Mouse (Mus musculus): ENCODE results near the gene Scgb1c1. TPM values are rescaled to one million over a fixed set of nuclear protein-coding genes. Genes with fewer than 3 reads are reported as not detected.
A peak's percentile ranks its signal among the peaks of the same experiment; 100 is the strongest.

The Scgb1c1 gene
- not detected for polyA plus RNA-seq (2017; shearing (Covaris generic))

DNA sequence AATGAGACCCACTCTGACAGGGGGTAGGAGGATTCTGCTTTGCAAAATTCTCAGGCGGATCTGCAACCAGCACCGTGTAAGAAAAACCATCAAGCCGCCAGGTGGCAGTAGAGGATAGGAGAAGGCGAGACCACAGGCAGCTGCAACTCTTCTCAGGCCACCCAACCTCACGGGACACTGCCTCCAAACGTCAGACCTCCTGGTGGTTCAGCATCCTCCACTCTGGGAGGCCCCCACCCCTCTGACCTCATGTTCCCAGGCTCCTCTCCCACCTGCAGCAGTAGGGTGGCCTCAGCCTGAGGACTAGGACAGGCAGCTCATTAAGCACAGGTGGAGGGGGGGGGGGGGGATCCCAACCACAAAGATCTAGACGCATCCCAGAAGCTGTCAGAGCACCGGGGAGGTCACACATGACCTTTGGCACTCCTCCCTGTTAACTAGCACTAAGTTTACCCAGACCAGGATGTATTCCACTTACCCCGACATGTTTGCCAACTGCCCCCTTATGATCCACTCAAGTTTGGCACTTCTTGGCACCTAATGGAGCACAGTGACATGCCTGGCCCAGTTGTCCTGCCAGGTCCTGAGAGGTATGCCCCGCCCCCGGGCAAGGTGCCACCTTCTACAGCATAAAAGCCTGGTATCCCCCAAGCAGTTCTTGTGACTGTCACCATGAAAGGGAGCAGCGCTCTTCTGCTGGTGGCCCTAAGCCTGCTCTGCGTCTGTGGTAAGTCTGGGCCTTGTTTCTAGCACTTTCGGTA, at the start of gene Scgb1c1:
Gene Scgb1c1, plus strand, starts transcription at position 643 of the 761 bp plus-strand sequence.
- peak; percentile 92 for ATAC-seq

DNA sequence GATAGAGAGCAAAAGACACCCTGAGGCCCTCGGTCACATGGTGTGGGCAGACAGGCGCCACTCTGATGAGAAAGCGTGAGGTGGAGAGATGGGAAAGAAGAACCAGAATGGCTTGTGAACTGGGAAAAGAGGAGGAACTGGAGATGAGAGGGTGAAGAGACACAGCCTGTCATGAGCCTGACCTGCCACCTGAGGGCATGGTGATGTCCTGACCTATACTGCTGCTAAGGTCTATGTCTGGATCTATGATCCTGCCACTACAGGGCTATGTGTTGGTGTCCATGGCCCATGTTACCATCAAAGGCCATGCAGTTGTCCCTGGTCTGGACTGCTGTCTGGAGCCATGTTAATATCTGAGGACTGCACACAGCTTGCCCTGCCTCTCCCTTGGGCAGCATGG, 47.7 kb upstream of the Scgb1c1 start:
- no peak for ATAC-seq

GRCm38 (mm10) chr7:140798212-140798611, 47.1 kb upstream of the Scgb1c1 start:
- no peak for ATAC-seq

DNA sequence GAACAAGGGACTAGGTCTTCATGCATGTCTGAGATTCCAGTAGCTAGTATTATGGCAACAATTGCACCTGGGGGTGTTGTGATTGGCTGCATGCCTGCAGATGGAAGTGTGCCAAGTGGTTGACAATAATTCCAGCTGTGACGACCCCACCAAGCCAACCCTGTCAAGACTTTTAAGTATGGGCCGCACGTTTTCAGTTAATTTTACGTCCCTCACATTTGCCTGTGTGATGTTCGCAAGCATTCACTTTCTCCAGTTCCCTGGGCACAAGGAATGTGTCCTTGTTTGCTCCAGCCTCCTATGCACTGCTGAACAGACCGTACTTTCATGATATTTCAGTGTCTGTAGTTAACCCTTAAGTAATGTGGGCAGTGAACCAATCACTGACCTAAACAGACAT, 42.7 kb upstream of the Scgb1c1 start:
- ATAC-seq = no peak

DNA sequence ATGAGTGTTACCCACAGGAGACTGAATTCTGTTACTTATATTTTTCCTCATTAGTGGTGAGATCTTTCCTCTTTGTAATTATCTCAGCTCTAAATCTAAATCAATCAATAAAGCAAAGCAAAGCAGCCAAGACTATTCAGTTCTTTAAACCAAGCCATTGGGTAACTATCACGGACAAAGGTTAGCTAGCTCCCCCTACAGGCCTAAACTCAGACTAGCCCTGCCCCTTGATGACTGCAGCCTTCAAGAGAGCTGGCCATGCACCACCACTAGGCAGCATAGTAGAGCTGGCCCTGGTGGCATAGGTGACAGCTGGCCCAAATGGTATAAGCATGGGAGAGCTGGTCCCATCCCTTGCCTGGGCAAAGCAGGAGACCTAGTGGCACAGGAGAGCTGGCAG, 39.6 kb upstream of the Scgb1c1 start:
- ATAC-seq = no peak

DNA sequence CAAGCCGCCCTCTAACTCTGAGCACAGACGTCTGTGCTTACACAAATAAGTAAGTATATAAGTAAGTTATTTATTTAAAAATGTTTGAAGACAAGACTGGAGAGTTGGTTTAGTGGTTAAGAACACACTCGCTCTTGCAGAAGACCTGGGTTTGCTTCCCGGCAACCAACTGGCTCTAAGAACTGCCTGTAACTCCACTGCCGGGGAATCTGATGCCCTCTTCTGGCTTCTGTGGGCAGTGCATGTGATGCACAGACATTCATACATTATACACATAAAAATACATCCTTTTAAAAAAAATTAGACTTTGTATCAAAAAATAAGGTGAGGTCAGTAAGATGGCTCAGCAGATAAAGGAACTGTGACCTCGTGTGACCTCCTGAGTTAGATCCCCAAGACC, 34.9 kb upstream of the Scgb1c1 start:
- no peak for ATAC-seq

DNA sequence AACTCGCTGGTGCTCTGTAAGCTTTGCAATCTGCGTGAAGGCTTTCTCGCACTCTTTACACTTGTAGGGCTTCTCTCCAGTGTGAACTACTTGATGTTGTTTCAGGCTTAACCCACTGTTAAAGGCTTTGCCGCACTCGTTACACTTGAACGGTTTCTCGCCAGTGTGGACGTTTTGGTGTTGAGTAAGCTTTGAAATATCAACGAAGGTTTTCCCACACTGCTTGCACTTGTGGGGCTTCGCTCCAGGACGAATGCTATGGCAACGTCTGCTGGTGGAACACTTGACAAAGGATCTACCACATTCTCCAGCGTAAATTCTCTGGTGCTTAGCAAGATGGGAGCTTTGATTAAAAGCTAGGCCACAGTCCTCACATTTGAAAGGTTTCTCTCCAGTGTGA, 33.6 kb upstream of the Scgb1c1 start:
- ATAC-seq = no peak

DNA sequence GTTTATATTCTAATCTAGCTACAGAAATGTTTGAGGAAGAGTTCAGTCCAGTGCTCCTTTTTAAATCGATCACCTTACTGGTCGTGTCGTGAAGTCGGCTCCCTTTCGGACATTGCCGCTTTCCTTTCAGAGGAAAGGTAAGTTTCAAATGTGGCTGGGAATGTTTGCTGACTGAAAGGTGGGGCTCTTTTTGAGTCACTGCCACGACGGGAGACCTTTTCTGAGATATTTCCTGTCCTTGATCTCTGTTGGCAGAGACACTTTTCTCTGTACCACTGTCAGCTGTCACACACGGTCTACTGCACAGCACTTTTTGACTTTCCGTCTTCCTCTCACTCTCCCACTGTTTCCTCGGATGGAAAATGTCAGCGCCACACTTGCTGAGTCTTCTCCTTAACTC, 32.5 kb upstream of the Scgb1c1 start:
- ATAC-seq = no peak

DNA sequence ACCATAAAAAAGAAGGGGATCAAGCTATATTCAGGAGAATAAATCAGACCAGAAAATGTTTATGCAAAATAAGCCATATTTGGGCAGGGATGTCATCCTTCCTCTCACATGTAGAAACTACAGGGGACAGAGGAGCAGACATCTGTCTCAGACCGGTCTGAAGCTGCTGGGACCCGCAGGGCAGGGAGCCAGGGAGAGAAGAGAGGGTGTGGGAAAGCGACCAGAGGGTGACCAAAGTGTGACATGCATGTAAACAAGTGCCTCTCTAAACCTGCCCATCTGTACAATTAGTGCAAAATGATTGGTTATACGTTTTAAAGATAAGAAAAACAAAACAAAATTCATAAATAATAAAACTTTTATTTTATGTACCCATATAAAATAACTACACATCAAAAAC, 25.2 kb upstream of the Scgb1c1 start:
- no peak for ATAC-seq

- ATAC-seq = no peak
Measured at GRCm38 (mm10) chr7:140821305-140821652, 24.1 kb upstream of the Scgb1c1 start.

DNA sequence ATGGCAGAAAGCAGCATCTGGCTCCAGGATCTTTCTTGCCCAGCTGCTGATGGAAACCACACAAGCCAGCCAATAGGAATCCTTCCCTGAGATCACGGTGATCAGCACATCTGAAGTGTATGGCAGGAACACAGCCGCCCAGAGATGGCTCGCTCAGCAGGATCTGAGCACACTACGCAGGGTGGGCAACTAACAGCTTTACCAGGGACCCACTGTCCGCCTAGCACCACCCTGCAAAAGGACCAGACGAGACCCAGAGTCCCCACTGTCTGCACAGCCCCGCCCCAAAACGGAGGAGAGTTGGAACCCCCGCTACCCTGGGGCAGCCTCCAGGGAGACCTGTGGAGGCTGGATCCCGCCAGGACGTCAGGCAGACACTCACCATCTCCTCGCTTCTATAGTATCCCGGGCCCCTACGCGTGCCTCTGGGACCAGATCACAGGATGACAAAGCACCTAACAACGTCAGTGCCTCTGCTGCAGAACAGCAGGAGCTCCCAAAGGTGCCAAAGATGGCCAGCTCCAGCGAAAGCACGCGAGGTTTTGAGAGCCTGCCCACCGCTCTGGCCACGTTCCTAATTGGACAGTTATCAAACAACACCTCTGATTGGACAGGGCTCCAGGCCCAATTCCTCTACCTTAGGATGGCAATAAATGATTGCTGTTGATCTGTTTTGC, 23.6 kb upstream of the Scgb1c1 start, which contains the start of gene Zfp941:
Gene Zfp941, minus strand, starts transcription at position 526 of the 677 bp plus-strand sequence.
- ATAC-seq = no peak

GRCm38 (mm10) chr7:140822731-140823130, 22.6 kb upstream of the Scgb1c1 start:
- ATAC-seq = no peak

GRCm38 (mm10) chr7:140828171-140828881, 17.0 kb upstream of the Scgb1c1 start:
- ATAC-seq = no peak

DNA sequence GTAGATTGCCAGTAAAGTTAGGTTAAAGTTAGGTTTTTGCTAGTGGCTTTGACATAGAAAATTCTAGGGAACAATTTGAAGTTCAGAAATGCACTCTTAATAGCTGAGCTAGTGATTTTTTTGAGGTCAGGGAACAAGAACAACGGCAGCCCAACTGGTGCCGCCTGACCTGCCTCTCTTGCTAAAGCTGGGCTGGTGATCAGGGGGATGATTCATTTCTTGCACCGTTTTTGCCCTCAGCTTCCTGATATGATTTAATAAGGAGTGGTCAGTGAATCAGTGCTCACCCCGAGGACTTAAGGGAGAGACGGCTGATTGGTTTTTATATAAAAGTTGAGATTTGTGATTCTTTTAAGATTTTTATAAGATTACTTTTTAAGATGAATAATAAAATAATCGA, 13.9 kb upstream of the Scgb1c1 start:
- no peak for ATAC-seq

- ATAC-seq = no peak
Measured at GRCm38 (mm10) chr7:140833341-140833740, 12.0 kb upstream of the Scgb1c1 start.

DNA sequence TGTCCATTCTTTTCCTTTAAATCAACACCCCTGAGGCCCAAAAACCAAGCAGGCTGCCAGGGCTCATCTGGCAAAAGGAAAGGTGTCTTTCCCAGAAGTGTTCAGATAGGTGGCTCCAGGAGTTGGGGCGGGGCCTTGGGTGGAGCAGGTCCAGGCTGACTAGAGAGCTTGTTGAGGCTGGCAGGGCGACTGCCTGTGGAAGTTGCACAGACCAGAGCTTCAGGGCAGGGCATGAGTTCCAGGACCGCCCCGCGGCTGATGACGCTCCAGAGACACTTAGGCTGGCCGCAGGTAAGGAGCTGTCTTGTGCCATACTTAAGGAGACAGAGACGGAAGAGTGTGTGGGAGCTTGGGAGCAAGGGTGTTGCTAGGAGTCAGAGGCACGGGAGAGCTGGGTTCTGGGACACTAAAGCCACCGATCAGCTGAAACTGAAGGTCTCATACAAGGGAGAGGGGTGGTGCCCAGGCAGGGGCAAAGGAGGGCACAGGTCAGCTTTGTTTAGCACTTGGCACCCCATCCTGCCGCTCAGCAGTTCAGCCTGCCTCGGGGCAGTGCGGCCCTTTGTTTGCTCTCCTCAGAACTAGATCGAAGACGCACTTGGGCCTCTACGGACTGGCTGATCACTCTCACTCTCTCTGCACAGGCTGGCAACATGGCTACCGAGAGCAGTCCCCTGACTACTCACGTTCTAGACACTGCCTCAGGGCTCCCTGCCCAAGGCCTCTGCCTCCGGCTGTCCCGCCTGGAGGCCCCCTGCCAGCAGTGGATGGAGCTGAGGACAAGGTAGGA, 10.2 kb upstream of the Scgb1c1 start, which contains the start of gene Urah:
Gene Urah, plus strand, starts transcription at position 51 of the 790 bp plus-strand sequence.
- ATAC-seq = no peak

DNA sequence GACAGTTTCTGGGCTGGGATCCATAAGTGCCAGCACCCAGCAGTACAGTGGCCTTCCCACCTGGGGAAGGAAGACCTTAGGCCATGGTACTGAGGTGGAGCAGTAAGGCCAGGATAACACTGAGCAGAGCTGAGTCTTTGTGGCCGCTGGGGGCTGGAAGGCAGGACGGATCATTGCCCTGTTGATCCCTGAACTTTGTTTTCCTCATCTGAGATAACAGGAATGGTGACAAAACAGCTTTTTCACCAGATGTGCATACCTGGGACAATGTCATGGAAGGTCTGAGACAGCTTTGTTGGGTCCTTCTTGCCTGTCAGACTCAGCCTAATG, 9.6 kb upstream of the Scgb1c1 start:
- ATAC-seq = no peak

GRCm38 (mm10) chr7:140836243-140837115, 8.9 kb upstream of the Scgb1c1 start:
- ATAC-seq = no peak

DNA sequence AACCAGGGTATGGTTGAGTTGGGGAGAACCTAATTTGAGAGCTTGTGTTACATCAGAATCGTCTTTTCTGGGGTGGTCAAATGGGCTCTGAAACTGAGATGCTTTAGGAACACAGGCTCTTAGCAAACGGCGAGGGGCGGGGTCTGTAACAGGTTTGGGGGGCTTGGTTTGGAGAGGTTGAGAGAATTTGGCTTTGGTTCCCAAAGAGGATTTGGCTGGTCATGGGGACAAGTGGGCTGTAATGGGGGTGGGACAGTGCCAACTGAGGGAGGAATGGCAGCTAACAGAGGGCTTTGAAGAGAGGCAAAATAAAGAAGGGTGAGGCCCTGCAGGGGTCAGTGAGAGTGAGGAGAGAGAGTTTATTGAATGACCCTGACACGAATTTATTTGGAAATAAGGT, 5.8 kb upstream of the Scgb1c1 start:
- ATAC-seq = no peak

GRCm38 (mm10) chr7:140840750-140841735, 4.3 kb upstream of the Scgb1c1 start:
- no peak for ATAC-seq

GRCm38 (mm10) chr7:140843806-140844205, 1.5 kb upstream of the Scgb1c1 start:
- ATAC-seq = no peak

Measured in CD4-positive, CD25-positive, alpha-beta regulatory T cell, adult 4 months (primary cell).